Mouse (Mus musculus): ENCODE measurements around the gene Bicdl2. TPM values are rescaled to one million over a fixed set of nuclear protein-coding genes. Genes with fewer than 3 reads are reported as not detected.
A peak's percentile ranks its signal among the peaks of the same experiment; 100 is the strongest.

Bicdl2 gene
- total RNA-seq (2015; ENCODE audit: low replicate concordance) = not detected in 2 replicates
- not detected in 2 replicates for total RNA-seq (2017; ENCODE audit: low replicate concordance)

DNA sequence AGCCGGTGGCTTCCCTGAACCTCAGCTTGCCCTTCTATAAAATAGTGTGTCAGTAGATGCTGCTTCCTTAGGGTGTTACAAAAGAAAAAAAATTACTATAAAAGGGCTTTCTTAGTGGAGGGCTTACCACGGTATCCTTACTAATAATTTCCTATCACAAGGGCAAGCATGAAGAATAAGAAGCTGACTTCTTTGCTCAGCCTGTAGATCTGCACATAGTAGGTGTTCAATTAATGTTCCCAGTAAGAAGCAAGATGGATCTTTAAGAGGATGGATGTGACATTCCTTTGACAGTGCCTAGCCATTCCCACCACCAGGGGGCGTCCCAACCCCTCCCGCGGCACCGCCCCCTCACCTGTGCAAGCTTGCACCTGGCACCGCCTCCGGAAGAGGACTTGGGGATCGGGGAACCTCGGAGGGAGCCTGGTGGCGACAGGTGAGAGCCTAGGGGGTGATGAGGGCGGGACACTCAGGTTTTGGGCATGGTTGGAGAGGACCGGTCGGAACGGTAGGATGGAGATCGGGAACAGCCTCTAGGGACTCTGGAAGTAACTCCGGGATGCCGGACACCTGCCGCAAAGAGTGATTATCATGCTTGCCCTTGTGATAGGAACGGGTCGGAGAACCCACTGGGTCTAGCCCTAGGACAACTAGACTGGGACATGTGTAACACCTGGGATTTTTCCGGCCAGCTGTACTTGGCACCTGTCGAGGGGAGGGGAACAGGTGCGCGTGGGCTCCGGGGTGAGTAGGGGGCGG, at the start of gene Bicdl2:
Gene Bicdl2, plus strand, starts transcription at position 390 of the 759 bp plus-strand sequence.
- ATAC-seq (replicated peaks; ENCODE audit: low FRiP score, poor library complexity, severe bottlenecking) = no peak

DNA sequence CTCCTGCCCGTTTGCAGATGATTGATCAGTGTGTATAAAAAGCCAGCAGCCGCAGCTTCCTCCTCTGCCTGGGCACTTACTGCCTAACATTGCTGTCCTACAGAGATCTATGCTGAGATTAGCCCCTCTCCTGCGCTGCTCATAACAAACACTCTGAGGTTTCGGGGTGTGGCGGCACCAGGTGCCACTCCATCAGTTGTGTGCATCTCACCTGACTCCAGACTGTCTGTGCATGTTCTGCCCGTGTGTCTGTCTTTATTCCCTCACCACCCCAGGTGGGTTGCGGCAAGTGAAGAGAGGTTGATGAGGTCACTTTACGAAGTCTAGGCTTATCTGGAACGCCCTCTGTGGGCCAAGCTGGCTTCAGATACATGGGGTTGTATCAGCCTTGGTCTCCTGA, 43.2 kb upstream of the Bicdl2 start:
- no peak for ATAC-seq (replicated peaks; ENCODE audit: low FRiP score, poor library complexity, severe bottlenecking)

DNA sequence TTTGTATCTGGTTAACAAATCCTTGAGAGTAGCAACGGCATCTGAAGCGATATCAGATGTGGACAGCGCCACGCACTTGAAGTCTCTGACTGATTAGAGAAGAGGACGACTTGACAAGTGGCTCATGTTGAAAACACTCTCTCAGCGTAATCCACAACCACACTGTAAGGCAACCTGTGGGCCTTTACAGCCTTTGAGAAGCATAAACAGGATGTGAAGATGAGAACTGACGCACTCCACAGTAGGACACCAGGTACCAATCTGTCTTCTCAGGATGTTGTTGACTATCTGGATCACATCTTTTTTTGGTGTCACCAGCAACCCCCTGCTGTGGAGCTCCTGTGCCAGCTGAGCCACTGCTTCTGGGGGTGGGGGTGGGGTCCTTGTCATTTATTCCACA, 40.0 kb upstream of the Bicdl2 start:
- ATAC-seq (replicated peaks; ENCODE audit: low FRiP score, poor library complexity, severe bottlenecking) = no peak

DNA sequence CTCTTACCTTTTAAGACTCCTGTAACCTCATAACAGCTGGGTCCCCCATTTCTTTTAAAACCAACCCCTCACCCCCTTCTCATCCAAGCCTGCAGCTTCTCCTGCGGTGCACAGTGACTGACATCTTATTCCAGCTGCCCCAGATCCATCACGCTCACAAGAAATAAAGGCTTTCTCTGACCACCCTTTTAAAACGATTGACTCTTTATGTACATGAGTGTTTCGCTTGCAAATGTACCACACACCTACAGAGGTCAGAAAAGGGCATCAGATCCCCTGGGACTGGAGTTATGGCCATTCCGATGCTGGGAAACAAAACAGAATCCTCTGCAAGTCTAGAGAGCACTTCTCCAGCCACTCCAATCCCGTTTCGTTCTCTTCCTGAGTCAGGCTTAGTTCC, 32.5 kb upstream of the Bicdl2 start:
- no peak for ATAC-seq (replicated peaks; ENCODE audit: low FRiP score, poor library complexity, severe bottlenecking)

DNA sequence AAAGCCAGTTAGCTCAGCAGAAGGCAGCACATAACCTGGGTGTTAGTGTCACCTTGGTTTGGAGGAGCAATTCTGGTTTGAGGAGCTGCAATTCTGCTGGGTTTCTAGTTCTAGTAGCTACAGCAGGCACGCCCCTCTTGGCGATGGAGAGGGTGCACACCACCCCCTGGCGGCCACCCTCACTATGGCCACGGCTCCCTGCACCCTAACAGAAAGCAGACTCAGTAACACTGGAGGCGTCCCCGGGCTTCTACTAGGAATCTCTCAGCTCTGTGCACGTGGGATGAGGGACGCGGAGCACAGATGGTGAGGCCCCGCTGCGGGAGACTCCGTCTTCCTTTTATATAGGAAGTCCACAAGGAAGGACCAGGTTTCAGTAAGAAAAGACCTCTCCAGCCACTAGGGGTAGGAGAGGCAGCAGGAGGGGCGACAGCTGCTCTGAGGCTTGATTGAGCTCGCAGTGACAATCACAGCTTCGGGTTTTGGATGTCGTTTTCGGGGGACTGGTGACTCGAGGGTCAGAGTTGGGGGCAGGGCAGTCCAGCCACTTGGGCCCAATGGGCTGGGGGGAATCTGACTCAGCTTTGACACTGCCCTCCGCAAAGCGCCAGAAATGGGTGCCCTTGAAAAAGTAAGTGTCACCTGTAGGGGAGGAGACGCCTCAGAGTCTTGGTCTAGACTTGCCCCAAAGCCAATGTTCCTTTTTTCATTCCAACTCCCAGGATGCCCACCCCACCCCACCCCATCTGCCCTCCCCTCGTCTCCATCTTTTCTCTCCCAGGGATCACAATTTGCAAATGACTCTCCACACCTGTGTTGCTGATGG, 29.9 kb upstream of the Bicdl2 start:
- ATAC-seq (replicated peaks; ENCODE audit: low FRiP score, poor library complexity, severe bottlenecking) = peak; percentile 74

DNA sequence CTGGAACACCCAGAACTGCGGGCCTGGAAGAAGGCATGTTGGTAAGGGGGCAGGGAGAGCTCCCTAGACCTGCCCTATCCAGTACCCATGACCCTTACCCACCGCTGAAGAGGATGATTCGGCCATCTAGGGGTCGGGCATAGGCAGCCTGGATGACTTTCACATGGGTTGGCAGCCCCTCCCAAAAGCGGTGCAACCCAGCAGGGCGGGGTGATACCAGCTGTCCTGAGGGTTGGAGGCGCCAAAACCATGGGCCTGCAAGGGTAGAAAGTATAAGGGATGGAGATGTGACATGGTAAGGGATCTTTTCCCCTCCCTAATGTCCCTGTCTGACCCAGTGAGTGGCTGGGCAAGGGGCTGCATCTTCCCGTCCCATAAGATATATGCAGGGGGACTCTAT, 29.1 kb upstream of the Bicdl2 start:
- no peak for ATAC-seq (replicated peaks; ENCODE audit: low FRiP score, poor library complexity, severe bottlenecking)

DNA sequence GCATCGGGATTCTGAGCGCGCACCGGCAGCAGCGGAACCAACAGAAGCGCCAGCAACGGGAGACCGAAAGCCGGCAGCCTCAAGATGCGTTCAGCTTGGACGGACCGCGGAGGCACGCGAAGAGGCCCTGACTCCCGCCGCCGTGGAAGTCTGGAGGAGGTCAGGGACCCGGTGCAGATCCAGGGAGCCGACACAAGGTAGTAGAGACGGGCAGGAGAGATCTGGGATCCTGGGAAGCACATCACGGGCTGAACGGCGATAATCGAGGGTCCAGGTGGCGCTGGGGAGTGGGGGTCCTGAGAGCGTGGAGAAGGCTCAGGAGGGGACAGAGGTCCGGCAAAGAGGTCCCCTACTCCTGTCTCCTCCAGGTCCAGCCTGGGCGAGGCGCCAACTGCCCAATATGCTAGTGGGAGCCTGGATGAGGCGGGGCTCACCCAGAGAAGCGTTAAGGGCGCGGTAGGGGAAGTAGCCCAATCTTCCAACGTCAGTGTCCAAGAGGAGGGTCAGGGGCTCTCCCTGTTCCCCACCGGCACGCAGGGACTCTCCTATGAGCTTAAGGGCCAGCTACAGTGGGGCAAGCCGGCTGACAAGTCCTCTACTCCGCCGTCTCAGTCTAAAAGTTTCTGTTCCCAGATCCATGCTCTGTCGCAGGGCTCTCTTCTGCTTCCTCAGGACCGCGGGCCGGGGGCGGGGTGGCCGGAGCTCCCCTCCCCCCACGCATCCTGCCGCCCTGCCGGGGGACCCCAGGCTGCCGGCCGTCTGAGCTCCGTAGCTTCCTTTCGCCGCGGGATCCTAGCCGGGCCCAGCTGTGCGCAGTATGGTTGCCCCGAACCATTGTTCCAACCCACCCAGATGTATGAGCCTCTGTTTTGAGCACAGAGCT, 15.5 kb upstream of the Bicdl2 start, which contains the start of gene Mmp25:
Gene Mmp25, minus strand, starts transcription at position 665 of the 883 bp plus-strand sequence.
- ATAC-seq (replicated peaks; ENCODE audit: low FRiP score, poor library complexity, severe bottlenecking) = no peak

DNA sequence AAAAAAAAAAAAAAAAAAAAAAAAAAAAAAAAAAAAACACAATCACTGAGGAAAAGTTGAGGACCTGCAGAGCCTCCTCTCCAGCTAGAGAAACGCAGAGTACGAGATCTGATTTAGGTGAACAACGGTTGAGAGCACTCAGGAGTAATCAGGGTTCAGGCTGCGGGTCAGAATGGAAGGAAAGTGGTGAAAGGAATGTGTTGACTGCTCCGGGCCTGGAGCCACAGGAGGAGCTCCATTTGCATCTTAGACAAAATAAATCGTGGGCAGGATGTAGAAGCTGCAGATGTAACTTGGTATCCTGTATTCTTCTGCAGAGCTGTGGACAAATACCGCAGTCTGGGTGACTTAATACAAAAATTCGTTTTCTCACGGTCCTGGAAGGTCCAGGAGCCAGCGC, 14.4 kb upstream of the Bicdl2 start:
- no peak for ATAC-seq (replicated peaks; ENCODE audit: low FRiP score, poor library complexity, severe bottlenecking)

DNA sequence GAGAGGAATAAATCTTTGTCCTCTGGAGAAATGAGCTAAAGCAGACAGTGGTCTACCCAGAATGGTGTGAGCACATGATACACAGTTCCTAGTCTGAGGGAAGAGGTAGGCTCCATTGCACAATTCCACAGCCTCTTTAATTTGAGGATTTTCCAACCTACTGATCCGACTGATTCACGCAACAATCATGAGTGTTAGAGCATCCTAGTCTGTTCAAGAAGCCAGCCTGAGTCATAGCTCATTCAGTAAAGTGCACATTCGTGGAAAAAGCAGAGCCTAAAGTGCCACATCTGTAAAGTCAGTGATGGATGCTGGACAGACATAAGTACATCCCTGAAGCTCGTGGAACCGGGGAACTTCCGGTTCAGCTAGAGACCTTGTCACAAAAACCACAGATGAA, 8.9 kb upstream of the Bicdl2 start:
- ATAC-seq (replicated peaks; ENCODE audit: low FRiP score, poor library complexity, severe bottlenecking) = no peak

DNA sequence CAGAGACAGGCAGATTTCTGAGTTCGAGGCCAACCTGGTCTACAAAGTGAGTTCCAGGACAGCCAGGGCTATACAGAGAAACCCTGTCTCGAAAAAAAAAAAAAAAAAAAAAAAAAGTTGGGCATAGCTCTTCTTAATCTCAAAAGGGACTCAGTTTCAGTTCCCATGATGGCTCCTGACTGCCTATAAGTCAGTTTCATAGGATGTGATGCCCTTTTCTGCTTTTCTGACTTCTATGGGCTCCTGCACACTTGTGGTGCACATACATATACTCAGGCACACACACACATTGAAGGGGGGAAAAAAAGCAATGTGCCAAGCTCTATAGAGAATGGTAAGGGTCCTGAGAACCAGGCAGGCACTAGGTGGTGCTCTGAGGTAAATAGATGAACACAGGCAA, 7.0 kb upstream of the Bicdl2 start:
- ATAC-seq (replicated peaks; ENCODE audit: low FRiP score, poor library complexity, severe bottlenecking) = no peak

DNA sequence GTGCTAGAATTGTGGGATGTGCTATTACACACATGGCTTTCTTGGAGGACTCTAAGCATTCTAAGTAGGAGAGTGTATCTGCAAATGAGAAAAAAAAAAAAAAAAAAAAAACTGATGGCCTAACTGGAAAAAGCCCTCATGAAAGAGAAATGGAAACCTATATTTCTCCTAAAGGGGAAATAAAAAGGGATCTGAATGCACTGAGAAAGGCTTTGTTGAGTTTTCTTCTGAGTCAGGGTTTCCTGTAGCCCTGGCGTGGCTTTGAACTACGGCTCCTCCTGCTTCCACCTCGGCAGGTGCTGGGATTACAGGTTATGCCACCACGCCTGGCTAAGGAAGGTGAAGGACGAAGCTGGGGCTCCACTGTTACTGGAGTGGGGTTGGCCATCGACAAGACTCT, 6.3 kb upstream of the Bicdl2 start:
- no peak for ATAC-seq (replicated peaks; ENCODE audit: low FRiP score, poor library complexity, severe bottlenecking)

DNA sequence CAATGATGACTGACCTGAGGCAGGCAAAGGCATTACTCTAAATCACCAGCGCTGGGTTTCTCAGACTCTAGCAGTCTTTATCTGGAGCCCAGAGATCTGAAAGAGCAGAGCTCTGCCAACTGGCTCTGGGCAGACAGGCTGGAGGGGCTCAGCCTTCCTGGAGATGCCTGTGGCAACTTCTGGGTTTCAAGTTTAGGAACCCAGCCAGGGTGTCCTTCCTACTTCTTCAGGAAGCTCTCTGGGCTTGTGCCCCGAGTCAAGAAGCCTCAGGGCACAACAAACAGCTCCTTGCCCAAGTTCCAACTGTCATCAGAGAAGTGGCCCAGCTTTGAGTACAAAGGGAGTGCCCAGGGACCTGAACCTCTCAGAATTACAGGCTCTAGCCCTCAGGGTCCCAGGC, 5.9 kb upstream of the Bicdl2 start:
- ATAC-seq (replicated peaks; ENCODE audit: low FRiP score, poor library complexity, severe bottlenecking) = no peak

DNA sequence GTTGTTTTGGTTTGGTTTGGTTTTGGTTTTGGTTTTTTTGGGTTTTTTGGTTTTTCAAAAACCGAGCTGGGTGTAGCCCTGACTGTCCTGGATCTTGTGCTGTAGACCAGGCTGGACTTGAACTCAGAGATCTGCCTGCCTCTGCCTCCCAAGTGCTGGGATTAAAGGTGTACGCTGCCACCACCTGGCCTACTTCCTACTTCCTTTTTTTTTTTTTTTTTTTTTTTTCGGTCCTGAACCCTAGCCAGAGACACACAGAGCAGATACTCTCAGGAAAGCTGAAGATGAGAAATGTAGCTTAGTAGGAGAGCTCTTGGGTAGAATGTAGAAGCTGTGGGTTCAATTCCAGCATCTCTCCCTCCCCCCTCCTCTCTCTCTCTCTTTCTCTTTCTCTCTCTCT, 1.9 kb upstream of the Bicdl2 start:
- no peak for ATAC-seq (replicated peaks; ENCODE audit: low FRiP score, poor library complexity, severe bottlenecking)

DNA sequence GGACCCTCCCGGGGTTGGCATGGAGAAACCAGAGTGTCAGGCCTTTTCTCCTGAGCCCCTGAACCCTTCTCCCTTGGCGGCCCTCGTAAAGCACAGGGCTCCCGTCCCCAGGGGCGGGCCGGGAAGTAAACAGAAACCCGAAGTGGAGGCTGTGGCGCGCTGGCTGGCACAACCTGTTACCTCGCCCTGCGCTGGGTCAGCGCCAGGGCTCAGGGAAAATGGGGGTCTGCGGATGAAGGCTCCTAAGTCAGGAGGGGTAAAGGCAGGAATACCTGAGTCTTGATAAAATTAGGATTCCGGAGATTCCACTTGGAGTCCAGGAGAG, 532 bp downstream of the Bicdl2 start:
- ATAC-seq (replicated peaks; ENCODE audit: low FRiP score, poor library complexity, severe bottlenecking) = no peak

DNA sequence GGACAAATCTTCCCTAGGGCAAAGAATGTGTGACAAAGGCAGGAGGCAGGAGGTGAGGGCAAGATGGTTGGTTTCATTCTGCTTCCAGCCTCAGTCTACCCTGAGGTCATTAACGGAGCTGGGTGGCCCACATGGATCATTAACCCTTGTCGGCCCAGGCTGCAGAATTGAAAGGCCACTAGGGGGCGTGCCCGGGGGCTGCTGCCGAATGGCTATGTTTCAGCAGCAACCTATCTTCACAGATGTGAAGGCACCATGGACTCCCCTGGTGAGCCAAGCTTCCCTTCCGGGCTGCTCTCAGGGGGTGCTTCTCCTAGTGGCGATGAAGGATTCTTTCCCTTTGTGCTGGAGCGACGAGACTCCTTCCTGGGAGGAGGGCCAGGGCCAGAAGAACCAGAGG, 1.2 kb downstream of the Bicdl2 start:
- ATAC-seq (replicated peaks; ENCODE audit: low FRiP score, poor library complexity, severe bottlenecking) = no peak

DNA sequence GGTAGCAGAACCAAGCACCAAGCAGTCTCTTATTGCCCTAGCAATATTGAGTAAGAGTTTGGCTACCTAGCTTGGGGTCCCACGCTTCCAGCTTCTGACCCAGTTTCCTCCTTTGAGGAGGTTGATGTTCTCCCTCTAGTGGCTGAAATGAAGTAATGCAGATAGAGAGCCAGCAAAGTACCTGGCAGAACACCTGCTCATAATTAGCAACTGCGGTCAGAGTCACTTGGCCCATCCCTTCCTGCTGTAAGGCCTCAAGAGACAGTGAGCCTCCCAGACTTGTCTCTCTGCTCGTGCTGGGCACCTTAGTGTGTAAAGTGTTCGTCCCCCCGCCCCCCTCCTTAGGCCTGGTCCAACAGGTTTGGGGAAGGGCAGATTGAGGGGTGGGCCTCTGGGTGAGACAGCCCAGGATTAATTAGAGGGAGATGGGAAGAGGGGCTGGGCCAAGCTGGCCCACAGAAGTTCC, 4.3 kb downstream of the Bicdl2 start:
- ATAC-seq (replicated peaks; ENCODE audit: low FRiP score, poor library complexity, severe bottlenecking) = peak; percentile 25; the same call in 1 of the 2 replicates

DNA sequence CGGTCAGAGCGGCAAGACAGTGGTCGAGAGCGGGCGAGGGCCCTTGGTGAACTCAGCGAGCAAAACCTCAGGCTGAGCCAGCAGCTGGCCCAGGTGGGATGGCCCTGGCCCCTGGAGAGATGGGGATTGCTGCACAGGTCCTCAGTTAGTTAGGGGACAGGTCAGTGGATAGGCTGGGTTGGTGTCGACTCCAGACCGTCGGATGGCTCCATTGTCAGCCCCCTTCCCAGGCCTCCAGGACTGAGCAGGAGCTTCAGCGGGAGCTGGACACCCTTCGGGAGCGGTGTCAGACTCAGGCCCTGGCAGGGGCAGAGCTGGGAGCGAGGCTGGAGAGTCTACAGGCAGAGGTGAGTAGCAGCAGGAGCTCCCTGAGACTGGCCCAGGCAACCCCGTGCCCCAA, 5.2 kb downstream of the Bicdl2 start:
- ATAC-seq (replicated peaks; ENCODE audit: low FRiP score, poor library complexity, severe bottlenecking) = no peak

DNA sequence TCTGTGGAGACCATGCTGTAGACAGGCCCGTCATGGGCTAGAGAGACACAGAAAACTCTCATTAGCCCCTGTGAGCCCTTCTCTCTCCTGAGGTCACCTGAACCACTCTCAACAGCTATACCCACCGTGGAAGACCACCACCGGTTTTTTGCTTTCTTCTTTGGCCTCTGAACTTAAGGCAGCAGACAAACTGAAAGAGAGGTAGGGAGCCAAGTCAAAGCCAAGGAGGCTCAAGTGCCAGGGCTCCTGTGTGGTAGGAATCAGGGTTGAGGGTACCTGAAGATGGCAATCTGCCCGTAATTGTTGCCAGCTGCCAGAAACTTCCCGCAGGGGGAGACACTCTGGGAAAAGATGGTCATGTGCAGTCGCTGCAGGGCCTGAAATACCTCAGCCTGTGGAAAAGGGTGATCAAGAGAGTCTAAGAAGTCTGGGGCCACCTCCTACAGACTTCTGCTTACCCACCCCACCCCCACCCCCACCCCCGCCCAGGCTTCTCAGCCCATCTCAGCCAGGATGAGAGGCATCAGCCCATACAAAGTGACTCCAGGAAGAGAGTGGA, 10.3 kb downstream of the Bicdl2 start:
- ATAC-seq (replicated peaks; ENCODE audit: low FRiP score, poor library complexity, severe bottlenecking) = no peak

DNA sequence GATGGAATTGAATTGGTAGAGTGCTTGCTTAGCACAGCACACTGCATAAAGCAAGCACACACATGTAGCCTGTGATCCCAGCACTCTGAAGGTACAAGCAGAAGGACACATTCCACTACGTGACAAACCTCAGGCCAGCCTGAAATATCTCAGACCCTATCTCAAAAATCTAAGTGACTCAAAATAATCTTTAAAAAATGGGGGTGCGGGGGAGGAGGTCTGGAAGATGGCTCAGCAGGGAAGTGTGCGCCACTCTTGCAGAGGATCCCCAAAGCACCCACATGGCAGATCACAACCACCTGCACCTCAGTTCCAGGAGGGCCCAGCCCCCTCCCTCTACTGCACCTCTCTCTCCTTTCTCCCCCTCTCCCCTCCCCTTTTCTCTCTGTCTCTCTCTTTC, 11.2 kb downstream of the Bicdl2 start:
- no peak for ATAC-seq (replicated peaks; ENCODE audit: low FRiP score, poor library complexity, severe bottlenecking)

DNA sequence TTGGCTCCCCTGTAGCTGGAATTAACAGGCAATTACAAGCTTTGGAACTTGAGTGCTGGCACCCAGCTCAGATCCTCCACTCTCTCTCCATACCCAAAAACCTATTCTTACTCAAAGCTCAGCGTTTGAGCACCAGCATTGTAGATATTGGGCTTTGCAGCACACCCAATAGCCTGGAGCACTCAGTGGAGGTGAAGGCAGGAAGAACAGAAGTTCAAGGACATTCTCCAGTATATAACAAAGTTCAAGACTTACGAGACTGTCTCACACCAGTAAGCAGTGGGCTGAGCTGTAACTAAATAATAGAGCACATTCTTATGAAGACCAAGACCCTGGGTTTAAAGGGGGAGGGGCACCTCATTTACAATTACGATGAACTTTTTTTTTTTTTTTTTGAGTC, 12.5 kb downstream of the Bicdl2 start:
- no peak for ATAC-seq (replicated peaks; ENCODE audit: low FRiP score, poor library complexity, severe bottlenecking)
